Mouse (Mus musculus) lung, embryonic 14.5 days (tissue): Measurements from ENCODE around the gene Ube2v1. TPM values are rescaled to one million over a fixed set of nuclear protein-coding genes. Genes with fewer than 3 reads are reported as not detected.

Experiments
- ATAC-seq: fragments of 200-750 bp; cut with Nextera tagmentation; 2 replicates; pipeline ENCODE4 v1.8.0; 2017; ENCODE audit warnings: mild to moderate bottlenecking, moderate TSS enrichment, moderate library complexity; ENCODE audit not compliant: insufficient read depth
- DNase-seq: peaks from one replicate; pipeline ENCODE4 v3.0.0-alpha.2; 2015
- H3K27ac ChIP-seq: fragments of 300-500 bp; sonication (generic); 2 replicates; pipeline ENCODE4 v1.5.1; 2014; ENCODE audit warnings: low read depth, mild to moderate bottlenecking, moderate library complexity
- H3K27me3 ChIP-seq: fragments of 300-500 bp; sonication (generic); 2 replicates; pipeline ENCODE4 v1.6.1; 2014; ENCODE audit warnings: low read length, control low read depth; ENCODE audit not compliant: insufficient read depth
- H3K36me3 ChIP-seq: fragments of 300-500 bp; sonication (generic); 2 replicates; pipeline ENCODE4 v1.6.1; 2014; ENCODE audit warnings: control low read depth; ENCODE audit not compliant: insufficient read depth
- H3K4me1 ChIP-seq: fragments of 300-500 bp; sonication (generic); 2 replicates; pipeline ENCODE4 v1.6.1; 2014; ENCODE audit warnings: antibody characterized with exemption, control low read depth; ENCODE audit not compliant: insufficient read depth
- H3K4me2 ChIP-seq: fragments of 300-500 bp; sonication (generic); 2 replicates; pipeline ENCODE4 v1.6.1; 2014; ENCODE audit warnings: mild to moderate bottlenecking
- H3K4me3 ChIP-seq: fragments of 300-500 bp; sonication (generic); 2 replicates; pipeline ENCODE4 v1.5.1; 2014; ENCODE audit warnings: low read depth, low read length
- H3K9ac ChIP-seq: fragments of 300-500 bp; sonication (generic); 2 replicates; pipeline ENCODE4 v1.6.1; 2014
- H3K9me3 ChIP-seq: fragments of 300-500 bp; sonication (generic); 2 replicates; pipeline ENCODE4 v1.6.1; 2016; ENCODE audit warnings: low read depth, low read length, control low read depth
- CTCF ChIP-seq: IDR thresholded peaks from 2 replicates; pipeline ENCODE4 v1.5.1; 2016; ENCODE audit warnings: antibody characterized with exemption, low read depth
- WGBS: fragments of 180-500 bp; shearing (Covaris S2); extraction: QIAGEN DNeasy Blood & Tissue Kit; methylation state at CpG from one replicate; pipeline ENCODE4 v1.1.7; 2014; 5-methylcytosine and 5-hydroxymethylcytosine counted together
- polyA plus RNA-seq: library from polyadenylated mRNA; unstranded; fragments of >200 nt; fragmentation: Nextera tagmentation; extraction: Ambion mirVana; gene quantifications from 2 replicates; pipeline ENCODE4 v1.2.1, GENCODE M21; 2014

Gene Ube2v1
- polyA plus RNA-seq, 1 experiment from 2014 or later: 293 TPM

DNA sequence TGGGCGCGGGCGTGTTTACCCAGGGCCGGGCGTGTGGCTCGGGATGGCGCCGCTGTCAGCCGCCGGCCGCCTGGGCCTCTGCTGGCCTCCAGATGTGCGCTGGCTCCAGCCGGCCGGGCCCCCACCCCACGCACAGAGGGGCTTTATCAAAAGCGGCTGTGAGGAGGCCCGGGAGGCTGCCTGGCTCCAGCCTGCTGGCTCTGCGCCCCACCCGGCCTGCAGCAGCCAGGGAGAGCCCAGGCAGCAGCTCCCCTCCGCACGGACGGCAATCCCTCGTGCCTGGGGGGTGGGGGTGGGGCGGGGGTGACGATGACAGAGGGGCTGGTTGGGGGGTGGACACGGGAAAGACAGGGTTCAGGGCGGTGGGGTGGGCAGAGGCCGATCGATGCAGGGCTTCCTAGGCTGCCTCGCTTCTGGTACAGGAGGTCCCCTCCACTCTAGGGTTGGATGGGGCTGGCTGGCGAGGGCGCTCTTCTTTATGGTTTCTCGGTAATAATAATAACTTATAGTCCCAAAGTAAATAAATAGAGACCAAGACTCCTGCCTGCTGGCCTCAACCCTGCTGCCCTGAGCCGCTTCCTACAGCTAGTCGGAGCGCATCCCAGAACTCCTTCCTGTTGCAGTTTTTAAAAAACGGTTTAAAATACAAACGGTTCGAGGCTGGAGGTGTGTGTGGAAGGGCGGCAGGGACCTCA is 34.3 kb downstream of the Ube2v1 start:
- DNase-seq: peak; percentile 93
- no peaks in the 10 kb centered on the region for H3K27me3 ChIP-seq
- 9% methylated on average over 36 of the region's 40 CpGs for WGBS
- no peaks in the 10 kb centered on the region for H3K36me3 ChIP-seq
- H3K27ac ChIP-seq: peak overlapping the region; percentile 89
- ATAC-seq: peak; percentile 79
- peak overlapping the region; percentile 30 for H3K4me3 ChIP-seq
- no peak for TF ChIP-seq CTCF
- peaks cover 50% of the 10 kb centered on the region for H3K4me1 ChIP-seq
- peak overlapping the region; percentile 46; the same call in 1 of the 2 replicates for H3K9ac ChIP-seq
- H3K4me2 ChIP-seq: peak overlapping the region; percentile 64
- no peaks in the 10 kb centered on the region for H3K9me3 ChIP-seq

DNA sequence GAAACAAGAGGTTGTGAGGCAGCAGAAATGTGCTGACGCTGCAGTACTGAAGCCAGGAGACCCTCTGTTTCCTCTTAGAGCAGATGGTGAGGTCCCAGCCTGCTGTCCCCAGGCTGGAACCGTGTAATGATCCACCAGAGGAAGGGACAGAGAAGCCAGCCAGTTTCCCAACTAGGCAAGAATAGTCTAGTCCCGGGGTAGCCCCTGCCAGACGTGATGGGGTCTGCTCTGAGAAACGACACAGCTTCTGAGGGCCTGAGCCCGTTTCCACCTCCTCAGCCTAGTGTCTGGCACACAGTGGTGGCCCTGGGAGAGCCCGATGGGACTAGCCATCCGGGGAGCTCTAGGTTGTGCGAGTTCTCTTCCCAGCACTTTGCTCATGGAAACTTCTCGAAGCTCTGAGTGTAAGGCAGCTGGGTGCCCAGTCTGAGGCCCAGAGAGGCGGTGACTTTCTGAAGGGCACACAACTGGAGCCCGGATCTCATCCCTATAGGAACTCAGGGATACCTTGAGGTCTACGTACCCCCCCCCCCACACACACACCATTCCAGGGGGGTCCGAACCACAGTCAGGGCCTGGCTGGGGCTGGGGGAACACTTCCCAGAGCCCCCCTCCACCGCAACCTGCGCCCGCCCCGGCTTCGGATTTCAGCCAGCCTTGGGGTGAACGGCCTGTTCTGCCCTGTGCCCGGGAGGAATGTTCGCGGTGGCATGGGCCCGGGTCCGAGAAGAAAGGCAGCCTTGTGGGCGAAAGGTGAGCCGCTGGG is 35.0 kb downstream of the Ube2v1 start:
- no peaks in the 10 kb centered on the region for H3K9me3 ChIP-seq
- DNase-seq: peak; percentile 71

DNA sequence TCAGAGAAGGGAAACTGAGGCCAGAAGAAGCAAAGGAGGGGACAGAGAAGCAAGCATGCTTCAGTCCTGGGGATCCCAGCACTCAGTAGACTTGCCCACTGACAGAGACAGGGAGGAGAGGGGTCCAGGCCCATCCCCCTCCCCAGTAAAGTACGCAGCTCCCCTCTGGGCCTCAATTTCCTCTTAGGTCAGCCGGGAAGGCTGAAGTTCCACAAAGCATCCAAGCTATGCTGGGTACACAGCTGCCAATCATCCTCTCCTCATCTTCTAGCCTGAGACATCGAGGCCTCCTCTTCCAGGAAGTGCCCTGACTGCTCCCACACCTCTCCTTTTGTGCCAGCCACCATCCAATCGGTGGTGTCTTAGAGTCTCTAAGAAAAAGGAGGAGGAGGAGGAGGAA is 35.6 kb downstream of the Ube2v1 start:
- DNase-seq (no peak), ATAC-seq (no peak)
- H3K4me1 ChIP-seq: peaks cover 50% of the 10 kb centered on the region
- H3K9ac ChIP-seq: peak overlapping the region; percentile 28
- H3K4me3 ChIP-seq: no peak overlapping the region
- H3K27me3 ChIP-seq: no peaks in the 10 kb centered on the region
- H3K27ac ChIP-seq: peak overlapping the region; percentile 89
- 17% methylated on average over 4 of the region's 4 CpGs for WGBS
- H3K4me2 ChIP-seq: peak overlapping the region; percentile 44
- TF ChIP-seq CTCF: no peak
- no peaks in the 10 kb centered on the region for H3K9me3 ChIP-seq
- H3K36me3 ChIP-seq: no peaks in the 10 kb centered on the region

More for the DNA sequence above, 35.0 kb downstream of the Ube2v1 start:
- peak overlapping the region; percentile 30 for H3K4me3 ChIP-seq
- no peak for TF ChIP-seq CTCF
- peak overlapping the region; percentile 89 for H3K27ac ChIP-seq
- peak overlapping the region; percentile 46; the same call in 1 of the 2 replicates for H3K9ac ChIP-seq
- peaks cover 50% of the 10 kb centered on the region for H3K4me1 ChIP-seq
- WGBS: 17% methylated on average over 27 of the region's 27 CpGs
- H3K4me2 ChIP-seq: peak overlapping the region; percentile 64
- H3K36me3 ChIP-seq: no peaks in the 10 kb centered on the region
- H3K27me3 ChIP-seq: no peaks in the 10 kb centered on the region
- peak; percentile 0; the same call in 1 of the 2 replicates for ATAC-seq

DNA sequence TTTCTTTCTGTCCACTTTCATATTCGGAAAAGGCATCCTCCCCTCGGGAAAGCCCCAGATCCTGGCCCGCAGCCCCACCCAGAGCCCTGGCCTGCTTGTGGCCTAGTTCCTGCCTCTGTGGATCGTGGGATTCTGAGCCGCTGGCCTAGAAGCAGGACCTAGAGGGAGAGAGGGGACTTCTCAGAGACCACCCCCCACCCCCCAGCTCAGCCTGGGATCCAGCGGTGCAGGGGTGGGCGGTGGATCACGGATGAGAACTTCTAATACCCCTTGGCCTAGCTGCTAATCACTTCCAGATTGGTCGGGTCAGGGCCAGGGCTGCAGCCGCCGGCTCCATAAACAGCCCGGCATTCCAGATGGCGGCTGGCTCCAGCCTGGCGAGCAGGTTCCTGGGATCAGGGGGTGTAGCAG is 36.1 kb downstream of the Ube2v1 start:
- H3K4me3 ChIP-seq: no peak overlapping the region
- no peaks in the 10 kb centered on the region for H3K36me3 ChIP-seq
- no peak for ATAC-seq
- WGBS: 22% methylated on average over 14 of the region's 14 CpGs
- peak overlapping the region; percentile 44 for H3K4me2 ChIP-seq
- H3K27me3 ChIP-seq: no peaks in the 10 kb centered on the region
- no peak for TF ChIP-seq CTCF
- H3K27ac ChIP-seq: peak overlapping the region; percentile 89
- peak; percentile 69 for DNase-seq
- H3K9me3 ChIP-seq: no peaks in the 10 kb centered on the region
- H3K4me1 ChIP-seq: peaks cover 50% of the 10 kb centered on the region
- peak overlapping the region; percentile 28 for H3K9ac ChIP-seq

DNA sequence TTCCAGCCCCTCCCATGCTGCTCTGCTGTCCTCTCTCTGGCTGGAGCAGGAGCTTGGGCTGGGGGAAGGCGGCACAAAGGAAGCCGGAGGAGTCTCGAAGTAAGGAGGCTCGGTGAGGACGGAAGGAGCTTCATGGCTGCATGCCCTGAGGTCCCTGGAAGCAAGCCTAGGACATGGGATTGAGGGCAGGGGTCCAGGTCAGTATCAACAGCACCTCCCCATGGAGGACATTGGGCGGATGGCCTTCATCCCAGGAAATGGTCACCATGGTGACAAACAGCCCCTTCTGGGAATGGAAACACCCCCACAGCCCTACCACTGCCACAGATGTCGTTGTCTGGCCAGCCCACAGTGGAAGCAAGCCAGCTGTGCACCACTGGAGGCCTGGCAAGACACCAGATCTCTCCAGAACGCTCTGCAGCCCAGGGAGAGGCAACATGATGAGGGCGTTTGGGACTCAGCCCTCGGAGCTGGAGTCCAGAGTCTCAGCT is 37.4 kb downstream of the Ube2v1 start:
- peak; percentile 98 for DNase-seq
- Histone ChIP-seq H3K9ac (no peak overlapping the region), H3K27me3 (no peaks in the 10 kb centered on the region), H3K4me1 (peaks cover 44% of the 10 kb centered on the region), H3K27ac (peak overlapping the region; percentile 89), H3K4me3 (peak overlapping the region; percentile 8; the same call in 1 of the 2 replicates), H3K4me2 (peak overlapping the region; percentile 44), H3K36me3 (no peaks in the 10 kb centered on the region), H3K9me3 (no peaks in the 10 kb centered on the region)
- ATAC-seq: peak; percentile 74
- 21% methylated on average over 10 of the region's 10 CpGs for WGBS
- peak; percentile 38 for TF ChIP-seq CTCF

DNA sequence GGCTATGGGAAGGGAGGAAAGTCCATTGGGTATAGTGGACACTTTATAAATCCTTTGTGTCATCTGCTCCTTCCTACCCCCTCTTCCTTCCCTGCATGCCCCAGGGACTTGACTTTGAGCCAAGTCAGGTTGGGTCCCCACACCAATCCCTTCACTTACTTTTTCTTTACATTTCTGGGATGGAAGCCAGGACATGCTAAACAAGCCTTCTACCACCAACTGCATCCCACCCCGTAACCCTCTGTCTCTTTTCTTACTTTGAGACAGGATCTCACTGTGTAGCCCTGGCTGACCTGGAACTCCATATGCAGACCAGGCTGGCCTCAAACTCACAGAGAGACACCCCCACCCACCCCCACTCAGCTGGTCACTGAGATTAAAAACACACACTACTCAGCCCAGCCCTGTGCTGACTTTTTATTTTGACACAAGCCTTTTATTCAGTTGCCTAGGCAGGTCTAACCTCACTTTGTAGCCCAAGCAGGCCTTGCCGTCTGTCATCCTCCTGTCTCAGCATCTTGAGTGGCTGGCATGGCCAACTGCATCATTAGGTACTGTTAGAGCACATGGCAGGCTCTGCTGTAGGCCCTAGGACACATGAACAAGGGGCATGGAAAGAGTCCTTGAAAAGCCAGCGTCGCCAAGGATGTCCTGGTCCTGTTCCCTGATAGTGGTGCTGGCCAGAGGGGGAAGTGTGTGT is 38.2 kb downstream of the Ube2v1 start:
- no peak for TF ChIP-seq CTCF
- DNase-seq (peak; percentile 72), ATAC-seq (no peak)
- no peaks in the 10 kb centered on the region for H3K36me3 ChIP-seq
- H3K4me3 ChIP-seq: no peak overlapping the region
- WGBS: 51% methylated on average over 4 of the region's 4 CpGs
- no peak overlapping the region for H3K9ac ChIP-seq
- peak overlapping the region; percentile 13; the same call in 1 of the 2 replicates for H3K4me2 ChIP-seq
- H3K9me3 ChIP-seq: no peaks in the 10 kb centered on the region
- H3K27ac ChIP-seq: peak overlapping the region; percentile 89
- peaks cover 46% of the 10 kb centered on the region for H3K4me1 ChIP-seq
- H3K27me3 ChIP-seq: no peaks in the 10 kb centered on the region
